Mouse (Mus musculus) midbrain, embryonic 11.5 days (tissue): ENCODE measurements around the gene Psen2. TPM values are rescaled to one million over a fixed set of nuclear protein-coding genes. Genes with fewer than 3 reads are reported as not detected.

ENCODE experiments used
- ATAC-seq: fragments of 200-750 bp; cut with Nextera tagmentation; 2 replicates; pipeline ENCODE4 v1.8.0; 2017; ENCODE audit warnings: moderate TSS enrichment, moderate library complexity; ENCODE audit not compliant: low FRiP score
- DNase-seq: peaks from one replicate; pipeline ENCODE4 v3.0.0; 2015; ENCODE audit warnings: low spot score; ENCODE audit errors: missing footprints
- H3K27ac ChIP-seq: fragments of 300-500 bp; sonication (generic); 2 replicates; pipeline ENCODE4 v1.5.1; 2014; ENCODE audit warnings: low read depth, low read length
- H3K27me3 ChIP-seq: fragments of 300-500 bp; sonication (generic); 2 replicates; pipeline ENCODE4 v1.6.1; 2014; ENCODE audit warnings: mild to moderate bottlenecking, low read length, moderate library complexity, mixed read lengths; ENCODE audit not compliant: control insufficient read depth, insufficient read depth
- H3K36me3 ChIP-seq: fragments of 300-500 bp; sonication (generic); 2 replicates; pipeline ENCODE4 v1.6.1; 2014; ENCODE audit warnings: mild to moderate bottlenecking, low read length, moderate library complexity, mixed read lengths; ENCODE audit not compliant: control insufficient read depth, insufficient read depth
- H3K4me1 ChIP-seq: fragments of 300-500 bp; sonication (generic); 2 replicates; pipeline ENCODE4 v1.6.1; 2014; ENCODE audit warnings: low read length; ENCODE audit not compliant: control insufficient read depth, insufficient read depth
- H3K4me2 ChIP-seq: fragments of 300-500 bp; sonication (generic); 2 replicates; pipeline ENCODE4 v1.6.1; 2014; ENCODE audit warnings: mild to moderate bottlenecking, moderate library complexity
- H3K4me3 ChIP-seq: fragments of 300-500 bp; sonication (generic); 2 replicates; pipeline ENCODE4 v1.5.1; 2014; ENCODE audit warnings: low read depth, low read length
- H3K9ac ChIP-seq: fragments of 300-500 bp; sonication (generic); 2 replicates; pipeline ENCODE4 v1.6.1; 2014; ENCODE audit warnings: low read length
- H3K9me3 ChIP-seq: fragments of 300-500 bp; sonication (generic); 2 replicates; pipeline ENCODE4 v1.6.1; 2016; ENCODE audit warnings: low read length; ENCODE audit not compliant: control insufficient read depth
- WGBS: fragments of 180-500 bp; shearing (Covaris S2); extraction: QIAGEN DNeasy Blood & Tissue Kit; methylation state at CpG from one replicate; pipeline ENCODE4 v1.1.7; 2014; 5-methylcytosine and 5-hydroxymethylcytosine counted together
- polyA plus RNA-seq: library from polyadenylated mRNA; unstranded; fragments of >200 nt; fragmentation: Nextera tagmentation; extraction: Ambion mirVana; gene quantifications from 2 replicates; pipeline ENCODE4 v1.2.1, GENCODE M21; 2014

Gene Psen2
- polyA plus RNA-seq, 1 experiment from 2014 or later, result 5.4 TPM

DNA sequence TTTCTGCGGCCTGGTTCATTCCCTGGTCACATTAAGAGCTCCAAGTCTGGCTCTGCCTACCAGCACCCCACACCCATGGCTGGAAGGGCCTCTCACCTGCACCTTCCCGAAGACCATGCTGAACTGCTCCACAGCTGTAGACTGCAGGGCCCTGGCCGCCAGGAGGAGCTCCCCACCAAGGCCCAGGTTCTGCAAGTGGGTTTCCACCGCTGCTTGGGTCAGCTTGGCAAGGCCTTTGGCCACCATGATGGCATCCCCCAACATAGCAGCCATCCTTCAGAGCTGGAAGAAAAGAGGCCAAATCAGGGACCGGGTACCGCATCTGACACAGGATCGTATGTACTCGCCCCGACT lies 81.3 kb downstream of the Psen2 start:
- H3K27me3 ChIP-seq, result no peaks in the 10 kb centered on the region

DNA sequence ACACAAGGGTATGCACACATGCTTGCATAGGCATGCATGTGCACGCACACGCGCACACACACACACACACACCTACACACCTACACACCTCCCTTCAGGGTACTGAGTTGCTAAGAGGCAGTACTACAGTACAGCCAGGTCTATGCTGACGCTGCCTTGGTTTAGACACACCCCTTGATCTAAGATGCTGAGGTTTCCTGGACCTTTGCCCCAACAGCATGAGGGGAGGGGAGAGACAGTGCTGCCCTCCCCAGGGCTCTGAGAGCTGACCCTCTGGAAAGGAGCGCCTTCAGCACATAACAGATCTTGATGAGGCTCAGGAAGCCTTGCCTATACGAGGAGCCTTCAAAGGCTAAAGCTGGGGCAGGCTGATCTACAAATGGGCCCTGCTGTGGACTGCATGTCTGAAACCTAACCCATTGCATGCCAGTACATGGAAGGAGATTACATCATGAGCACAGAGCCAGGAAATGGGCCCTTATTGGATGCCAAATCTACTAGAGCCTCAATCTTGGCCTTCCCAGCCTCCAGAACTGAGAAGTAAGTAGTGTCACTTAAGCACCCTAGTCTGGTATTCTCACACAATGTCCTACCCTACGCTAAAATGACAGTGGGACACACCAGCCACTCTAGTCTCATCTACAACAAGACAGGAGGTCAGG lies 81.8 kb downstream of the Psen2 start:
- H3K27me3 ChIP-seq, result no peaks in the 10 kb centered on the region
- no peak overlapping the region for H3K4me3 ChIP-seq
- H3K9me3 ChIP-seq, result no peaks in the 10 kb centered on the region
- H3K9ac ChIP-seq, result no peak overlapping the region
- no peaks in the 10 kb centered on the region for H3K36me3 ChIP-seq
- H3K4me2 ChIP-seq, result no peak overlapping the region
- DNase-seq (peak; percentile 61), ATAC-seq (no peak)
- WGBS, result 89% methylated on average over 7 of the region's 7 CpGs
- no peak overlapping the region for H3K27ac ChIP-seq
- no peaks in the 10 kb centered on the region for H3K4me1 ChIP-seq

More for the DNA sequence above, 81.3 kb downstream of the Psen2 start:
- ATAC-seq, result no peak
- WGBS, result 85% methylated on average over 9 of the region's 9 CpGs
- peak; percentile 21 for DNase-seq
- no peak overlapping the region for H3K4me2 ChIP-seq
- no peak overlapping the region for H3K27ac ChIP-seq
- H3K9me3 ChIP-seq, result no peaks in the 10 kb centered on the region
- H3K4me1 ChIP-seq, result no peaks in the 10 kb centered on the region
- no peak overlapping the region for H3K9ac ChIP-seq
- H3K4me3 ChIP-seq, result no peak overlapping the region
- no peaks in the 10 kb centered on the region for H3K36me3 ChIP-seq

DNA sequence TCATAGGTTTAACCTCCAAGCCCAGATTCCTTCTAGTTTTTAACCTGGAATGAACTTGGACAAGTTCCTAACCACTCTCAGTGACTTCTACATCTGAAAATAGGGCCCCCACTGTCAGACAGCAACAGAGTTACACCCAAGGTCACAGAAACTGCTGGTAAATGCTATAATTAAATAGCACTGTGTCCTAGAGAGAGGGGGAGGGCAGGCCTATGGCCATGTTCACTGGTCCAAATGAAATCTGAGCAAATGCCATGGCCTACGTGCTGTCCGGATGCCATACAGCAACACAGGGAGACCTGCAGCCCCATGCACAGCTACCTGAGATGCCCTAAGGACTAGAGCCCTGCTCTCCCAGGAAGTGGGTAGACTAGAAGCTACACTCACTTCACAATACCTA lies 83.4 kb downstream of the Psen2 start:
- Histone ChIP-seq H3K9me3 (no peaks in the 10 kb centered on the region), H3K27me3 (no peaks in the 10 kb centered on the region), H3K27ac (no peak overlapping the region), H3K4me1 (no peaks in the 10 kb centered on the region), H3K4me2 (no peak overlapping the region), H3K36me3 (no peaks in the 10 kb centered on the region), H3K9ac (no peak overlapping the region), H3K4me3 (no peak overlapping the region)
- DNase-seq (no peak), ATAC-seq (no peak)
- 84% methylated on average over 2 of the region's 2 CpGs for WGBS

DNA sequence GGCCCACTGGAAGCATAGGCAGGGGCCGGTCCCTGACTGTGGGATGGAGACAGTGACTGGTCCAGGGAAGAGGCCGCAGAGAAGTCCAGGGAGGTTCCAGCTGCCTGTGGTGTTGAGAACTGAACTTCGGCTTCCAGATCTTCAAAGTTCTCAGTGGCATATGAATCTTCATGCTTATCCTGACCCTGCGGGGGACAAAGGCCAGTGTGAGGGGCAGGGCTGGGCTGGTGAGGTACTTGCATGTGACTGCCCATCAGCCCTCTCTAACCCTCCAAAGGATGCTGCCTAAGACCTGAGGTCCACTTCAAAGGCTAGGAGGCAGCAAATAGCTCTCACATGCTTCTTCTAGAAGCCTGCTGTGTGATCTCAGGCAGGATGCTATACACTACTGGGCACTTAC lies 84.1 kb downstream of the Psen2 start:
- DNase-seq, result no peak
- H3K9me3 ChIP-seq, result no peaks in the 10 kb centered on the region
- no peak overlapping the region for H3K4me3 ChIP-seq
- WGBS, result 91% methylated on average over 4 of the region's 4 CpGs
- no peaks in the 10 kb centered on the region for H3K27me3 ChIP-seq
- no peak overlapping the region for H3K27ac ChIP-seq
- H3K4me2 ChIP-seq, result no peak overlapping the region
- H3K9ac ChIP-seq, result no peak overlapping the region
- ATAC-seq, result no peak
- H3K4me1 ChIP-seq, result no peaks in the 10 kb centered on the region
- H3K36me3 ChIP-seq, result no peaks in the 10 kb centered on the region

DNA sequence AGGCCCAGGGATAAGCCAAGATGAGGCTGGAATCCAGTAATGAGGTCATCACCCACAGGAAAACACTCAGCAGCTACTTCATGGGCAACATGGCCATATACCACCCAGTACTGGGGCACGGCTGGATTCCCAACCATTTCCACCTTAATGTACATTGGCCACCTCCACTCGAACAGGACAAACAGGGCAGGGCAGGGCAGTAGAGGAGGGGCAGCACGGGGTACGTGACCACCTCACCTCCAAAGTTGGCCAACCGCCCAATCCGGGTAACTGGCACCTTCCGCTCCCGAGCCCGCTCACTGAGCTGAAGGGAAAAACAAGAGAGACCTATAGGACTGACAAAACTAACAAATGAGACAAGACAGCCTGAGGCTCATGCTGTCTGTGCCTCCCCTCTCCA lies 84.9 kb downstream of the Psen2 start:
- H3K27me3 ChIP-seq, result no peaks in the 10 kb centered on the region
- WGBS, result 90% methylated on average over 9 of the region's 9 CpGs
- H3K4me2 ChIP-seq, result no peak overlapping the region
- no peak overlapping the region for H3K27ac ChIP-seq
- H3K9ac ChIP-seq, result no peak overlapping the region
- no peak overlapping the region for H3K4me3 ChIP-seq
- H3K4me1 ChIP-seq, result no peaks in the 10 kb centered on the region
- no peaks in the 10 kb centered on the region for H3K36me3 ChIP-seq
- DNase-seq (no peak), ATAC-seq (no peak)
- no peaks in the 10 kb centered on the region for H3K9me3 ChIP-seq

Other genes starting within 250 kb of the Psen2 start
- gene Coq8a, start 63.8 kb downstream of the Psen2 start, polyA plus RNA-seq, result 0.93 and 1.8 TPM in 2 replicates
- 1.9 and 2.0 TPM in 2 replicates for gene Itpkb, start 67.0 kb upstream of the Psen2 start, polyA plus RNA-seq
- 1.0 TPM in 2 replicates for gene Stum, start 220.1 kb upstream of the Psen2 start, polyA plus RNA-seq